Mouse (Mus musculus) brain, embryonic 18.5 days (tissue): ENCODE measurements at regions not wholly inside any gene's neighbourhood (a gene's known extent, or its start where the extent isn't known, plus 50 kb on each side); places are given as distances from the start of the nearest gene placed in this dataset.

Experiments used
- DNase-seq: peaks from one replicate; pipeline ENCODE4 v3.0.0-alpha.2; 2012; ENCODE audit warnings: low read depth, low spot score

- no peak for DNase-seq
Measured at GRCm38 (mm10) chr3:60698189-60698588, 225.6 kb downstream of the Mbnl1 start.

GRCm38 (mm10) chr3:60707139-60707538 is 234.5 kb downstream of the Mbnl1 start:
- DNase-seq, result no peak

- no peak for DNase-seq
Measured at GRCm38 (mm10) chr3:60712896-60713295, 240.3 kb downstream of the Mbnl1 start.

- DNase-seq, result no peak
Measured at GRCm38 (mm10) chr3:60720322-60720721, 247.7 kb downstream of the Mbnl1 start.

GRCm38 (mm10) chr3:60731331-60731730 is 258.7 kb downstream of the Mbnl1 start:
- no peak for DNase-seq

- no peak for DNase-seq
Measured at GRCm38 (mm10) chr3:60740543-60741294, 261.9 kb upstream of the P2ry1 start.

GRCm38 (mm10) chr3:60741379-60741778 is 261.2 kb upstream of the P2ry1 start:
- DNase-seq, result no peak

GRCm38 (mm10) chr3:60742232-60742631 is 260.4 kb upstream of the P2ry1 start:
- DNase-seq, result no peak

- no peak for DNase-seq
Measured at GRCm38 (mm10) chr3:60745075-60745474, 257.5 kb upstream of the P2ry1 start.

- no peak for DNase-seq
Measured at GRCm38 (mm10) chr3:60758568-60758967, 244.0 kb upstream of the P2ry1 start.

- DNase-seq, result no peak
Measured at GRCm38 (mm10) chr3:60759046-60759445, 243.5 kb upstream of the P2ry1 start.

- no peak for DNase-seq
Measured at GRCm38 (mm10) chr3:60762874-60763273, 239.7 kb upstream of the P2ry1 start.

GRCm38 (mm10) chr3:60765079-60765478 is 237.5 kb upstream of the P2ry1 start:
- DNase-seq, result no peak

- DNase-seq, result no peak
Measured at GRCm38 (mm10) chr3:60768996-60769395, 233.6 kb upstream of the P2ry1 start.

GRCm38 (mm10) chr3:60771866-60772265 is 230.7 kb upstream of the P2ry1 start:
- no peak for DNase-seq

- DNase-seq, result no peak
Measured at GRCm38 (mm10) chr3:60773383-60773782, 229.2 kb upstream of the P2ry1 start.

- DNase-seq, result no peak
Measured at GRCm38 (mm10) chr3:60785137-60785875, 217.3 kb upstream of the P2ry1 start.

- no peak for DNase-seq
Measured at GRCm38 (mm10) chr3:60787989-60788388, 214.6 kb upstream of the P2ry1 start.

- no peak for DNase-seq
Measured at GRCm38 (mm10) chr3:60789441-60789840, 213.2 kb upstream of the P2ry1 start.

GRCm38 (mm10) chr3:60792166-60792565 is 210.4 kb upstream of the P2ry1 start:
- DNase-seq, result no peak

- no peak for DNase-seq
Measured at GRCm38 (mm10) chr3:60796207-60796606, 206.4 kb upstream of the P2ry1 start.

GRCm38 (mm10) chr3:60797808-60798207 is 204.8 kb upstream of the P2ry1 start:
- DNase-seq, result no peak

GRCm38 (mm10) chr3:60798461-60798860 is 204.1 kb upstream of the P2ry1 start:
- DNase-seq, result no peak
